Mouse (Mus musculus): Measurements from ENCODE around the gene Kcnj14.

DNA sequence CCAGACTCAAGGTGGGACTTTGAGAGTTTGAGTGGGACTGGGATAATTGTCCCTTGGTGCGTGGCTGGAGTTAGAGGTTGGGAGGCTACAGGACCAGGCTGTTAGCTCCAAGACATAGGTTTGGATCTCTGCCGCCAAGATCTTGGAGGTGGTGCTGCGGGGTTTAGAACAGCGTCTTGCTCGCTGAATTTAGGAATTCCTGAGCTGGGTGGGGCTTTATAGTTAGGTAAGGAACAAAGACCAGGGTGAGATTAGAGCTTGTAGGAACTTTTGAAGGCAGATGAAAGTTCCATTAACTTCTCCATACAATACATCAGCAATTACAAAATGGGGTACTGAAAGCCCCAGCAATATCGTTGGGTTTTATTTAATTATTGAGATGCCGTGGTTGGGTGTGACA, 24.6 kb downstream of the Kcnj14 start:
- no peak for TF ChIP-seq CTCF (IDR thresholded peaks at IDR 0.05; ENCODE audit: low read depth)
- no peak for TF ChIP-seq EP300 (IDR thresholded peaks at IDR 0.05; ENCODE audit: low read depth)
